Mouse (Mus musculus): ENCODE measurements around the gene Mapk9. TPM values are rescaled to one million over a fixed set of nuclear protein-coding genes. Genes with fewer than 3 reads are reported as not detected.

The Mapk9 gene
- polyA plus RNA-seq, 1 experiment from 2014 or later = 49.1 TPM

GRCm38 (mm10) chr11:49900962-49901658 lies 54.6 kb downstream of the Mapk9 start:
- Histone ChIP-seq H3K9me3 (no peaks in the 10 kb centered on the region), H3K4me1 (replicated peaks) (peaks cover 12% of the 10 kb centered on the region), H3K4me2 (replicated peaks) (peak overlapping the region; percentile 91), H3K27ac (no peak overlapping the region), H3K4me3 (replicated peaks) (peak overlapping the region; percentile 76), H3K27me3 (peaks cover 34% of the 10 kb centered on the region), H3K9ac (replicated peaks) (peak overlapping the region; percentile 82; the same call in 1 of the 2 replicates), H3K36me3 (no peaks in the 10 kb centered on the region)
- peak; percentile 52 for ATAC-seq
- 31% methylated on average over 15 of the region's 15 CpGs for WGBS

- peak; percentile 95 for ATAC-seq
- H3K4me2 ChIP-seq (replicated peaks) = peak within 1 kb of the TSS; percentile 91
- H3K9ac ChIP-seq (replicated peaks) = peak within 1 kb of the TSS; percentile 82
- 3% methylated on average over 67 of the region's 99 CpGs for WGBS
- H3K27ac ChIP-seq = peak within 1 kb of the TSS; percentile 44; the same call in 1 of the 2 replicates
- no peaks in the 10 kb centered on the region for H3K36me3 ChIP-seq
- H3K27me3 ChIP-seq = peaks cover 34% of the 10 kb centered on the region
- H3K4me3 ChIP-seq (replicated peaks) = peak within 1 kb of the TSS; percentile 76
- H3K9me3 ChIP-seq = no peaks in the 10 kb centered on the region
- H3K4me1 ChIP-seq (replicated peaks) = peaks cover 12% of the 10 kb centered on the region
Observed at GRCm38 (mm10) chr11:49901659-49902458, 55.3 kb downstream of the Mapk9 start, which contains the start of gene Rasgef1c. TSS of gene Rasgef1c (plus strand) at chr11:49901835.

- Histone ChIP-seq H3K4me3 (replicated peaks) (no peak overlapping the region), H3K27ac (no peak overlapping the region), H3K4me2 (replicated peaks) (no peak overlapping the region), H3K9ac (replicated peaks) (no peak overlapping the region), H3K27me3 (peaks cover 34% of the 10 kb centered on the region), H3K36me3 (no peaks in the 10 kb centered on the region), H3K4me1 (replicated peaks) (peaks cover 12% of the 10 kb centered on the region), H3K9me3 (no peaks in the 10 kb centered on the region)
- 17% methylated on average over 7 of the region's 7 CpGs for WGBS
- no peak; the same call in 1 of the 2 replicates for ATAC-seq
Observed at GRCm38 (mm10) chr11:49903333-49903732, 56.8 kb downstream of the Mapk9 start.

GRCm38 (mm10) chr11:49918521-49919180 lies 72.1 kb downstream of the Mapk9 start:
- Histone ChIP-seq H3K9me3 (no peaks in the 10 kb centered on the region), H3K4me3 (replicated peaks) (no peak overlapping the region), H3K9ac (replicated peaks) (no peak overlapping the region), H3K4me2 (replicated peaks) (no peak overlapping the region), H3K27ac (no peak overlapping the region), H3K27me3 (no peaks in the 10 kb centered on the region), H3K4me1 (replicated peaks) (peaks cover 10% of the 10 kb centered on the region), H3K36me3 (no peaks in the 10 kb centered on the region)
- no peak for ATAC-seq
- 54% methylated on average over 15 of the region's 15 CpGs for WGBS

GRCm38 (mm10) chr11:49919304-49919703 lies 72.8 kb downstream of the Mapk9 start:
- Histone ChIP-seq H3K27ac (no peak overlapping the region), H3K9me3 (no peaks in the 10 kb centered on the region)
- WGBS = 91% methylated on average over 6 of the region's 6 CpGs

GRCm38 (mm10) chr11:49923539-49923938 lies 77.0 kb downstream of the Mapk9 start:
- no peaks in the 10 kb centered on the region for H3K36me3 ChIP-seq
- H3K4me1 ChIP-seq (replicated peaks) = peaks cover 17% of the 10 kb centered on the region
- no peak overlapping the region for H3K4me3 ChIP-seq (replicated peaks)
- no peaks in the 10 kb centered on the region for H3K27me3 ChIP-seq
- WGBS = 91% methylated on average over 9 of the region's 9 CpGs
- H3K27ac ChIP-seq = no peak overlapping the region
- no peak overlapping the region for H3K4me2 ChIP-seq (replicated peaks)
- H3K9me3 ChIP-seq = no peaks in the 10 kb centered on the region
- no peak overlapping the region for H3K9ac ChIP-seq (replicated peaks)
- ATAC-seq = no peak

More at GRCm38 (mm10) chr11:49919304-49919703, 72.8 kb downstream of the Mapk9 start:
- ATAC-seq = no peak
- peaks cover 10% of the 10 kb centered on the region for H3K4me1 ChIP-seq (replicated peaks)
- H3K36me3 ChIP-seq = no peaks in the 10 kb centered on the region
- no peak overlapping the region for H3K4me3 ChIP-seq (replicated peaks)
- no peaks in the 10 kb centered on the region for H3K27me3 ChIP-seq
- no peak overlapping the region for H3K4me2 ChIP-seq (replicated peaks)
- no peak overlapping the region for H3K9ac ChIP-seq (replicated peaks)

- H3K4me3 ChIP-seq (replicated peaks) = no peak overlapping the region
- H3K4me2 ChIP-seq (replicated peaks) = no peak overlapping the region
- no peaks in the 10 kb centered on the region for H3K36me3 ChIP-seq
- no peak for ATAC-seq
- 83% methylated on average over 7 of the region's 7 CpGs for WGBS
- no peak overlapping the region for H3K27ac ChIP-seq
- no peaks in the 10 kb centered on the region for H3K9me3 ChIP-seq
- peaks cover 16% of the 10 kb centered on the region for H3K4me1 ChIP-seq (replicated peaks)
- H3K9ac ChIP-seq (replicated peaks) = no peak overlapping the region
- no peaks in the 10 kb centered on the region for H3K27me3 ChIP-seq
Observed at GRCm38 (mm10) chr11:49926183-49926582, 79.6 kb downstream of the Mapk9 start.

- Histone ChIP-seq H3K4me2 (replicated peaks) (0 out of 2 replicates have a peak overlapping the region, but pooled peaks have one; percentile 7), H3K4me3 (replicated peaks) (no peak overlapping the region), H3K4me1 (replicated peaks) (peaks cover 26% of the 10 kb centered on the region), H3K36me3 (no peaks in the 10 kb centered on the region), H3K27me3 (no peaks in the 10 kb centered on the region), H3K9me3 (no peaks in the 10 kb centered on the region), H3K9ac (replicated peaks) (no peak overlapping the region), H3K27ac (peak overlapping the region; percentile 55)
- ATAC-seq = peak; percentile 80
- WGBS = 38% methylated on average over 4 of the region's 4 CpGs
Observed at GRCm38 (mm10) chr11:49927169-49927568, 80.6 kb downstream of the Mapk9 start.

- H3K36me3 ChIP-seq = no peaks in the 10 kb centered on the region
- peak; percentile 47; the same call in 1 of the 2 replicates for ATAC-seq
- no peaks in the 10 kb centered on the region for H3K27me3 ChIP-seq
- 67% methylated on average over 6 of the region's 6 CpGs for WGBS
- peaks cover 31% of the 10 kb centered on the region for H3K4me1 ChIP-seq (replicated peaks)
- H3K4me2 ChIP-seq (replicated peaks) = no peak overlapping the region
- H3K9ac ChIP-seq (replicated peaks) = no peak overlapping the region
- no peaks in the 10 kb centered on the region for H3K9me3 ChIP-seq
- H3K27ac ChIP-seq = peak overlapping the region; percentile 55
- H3K4me3 ChIP-seq (replicated peaks) = no peak overlapping the region
Observed at GRCm38 (mm10) chr11:49927670-49928069, 81.1 kb downstream of the Mapk9 start.

GRCm38 (mm10) chr11:49931037-49931625 lies 84.6 kb downstream of the Mapk9 start:
- Histone ChIP-seq H3K4me1 (replicated peaks) (peaks cover 35% of the 10 kb centered on the region), H3K27ac (no peak overlapping the region), H3K9me3 (no peaks in the 10 kb centered on the region), H3K4me2 (replicated peaks) (no peak overlapping the region), H3K9ac (replicated peaks) (no peak overlapping the region), H3K36me3 (no peaks in the 10 kb centered on the region), H3K4me3 (replicated peaks) (no peak overlapping the region), H3K27me3 (no peaks in the 10 kb centered on the region)
- WGBS = 27% methylated on average over 5 of the region's 5 CpGs
- ATAC-seq = 0 out of 2 replicates have a peak, but pooled peaks have one; percentile 15

GRCm38 (mm10) chr11:49931853-49932252 lies 85.3 kb downstream of the Mapk9 start:
- 0 out of 2 replicates have a peak overlapping the region, but pooled peaks have one; percentile 19 for H3K27ac ChIP-seq
- no peak overlapping the region for H3K4me2 ChIP-seq (replicated peaks)
- H3K4me3 ChIP-seq (replicated peaks) = no peak overlapping the region

More at GRCm38 (mm10) chr11:49931853-49932252, 85.3 kb downstream of the Mapk9 start:
- WGBS = 37% methylated on average over 7 of the region's 7 CpGs
- H3K27me3 ChIP-seq = no peaks in the 10 kb centered on the region
- ATAC-seq = peak; percentile 76
- peaks cover 32% of the 10 kb centered on the region for H3K4me1 ChIP-seq (replicated peaks)
- H3K9me3 ChIP-seq = no peaks in the 10 kb centered on the region
- no peak overlapping the region for H3K9ac ChIP-seq (replicated peaks)
- H3K36me3 ChIP-seq = no peaks in the 10 kb centered on the region

Measured in midbrain, embryonic 13.5 days (tissue).